Mouse (Mus musculus): ENCODE results near the gene Nsmce4a. TPM values are rescaled to one million over a fixed set of nuclear protein-coding genes. Genes with fewer than 3 reads are reported as not detected.
"Not testable (repeated sequence)": the region's sequence is repeated elsewhere in the genome, so short reads cannot be mapped to it uniquely, and the experiment has no call there.

The Nsmce4a gene
- polyA plus RNA-seq, 1 experiment from 2014 or later: 154 TPM

DNA sequence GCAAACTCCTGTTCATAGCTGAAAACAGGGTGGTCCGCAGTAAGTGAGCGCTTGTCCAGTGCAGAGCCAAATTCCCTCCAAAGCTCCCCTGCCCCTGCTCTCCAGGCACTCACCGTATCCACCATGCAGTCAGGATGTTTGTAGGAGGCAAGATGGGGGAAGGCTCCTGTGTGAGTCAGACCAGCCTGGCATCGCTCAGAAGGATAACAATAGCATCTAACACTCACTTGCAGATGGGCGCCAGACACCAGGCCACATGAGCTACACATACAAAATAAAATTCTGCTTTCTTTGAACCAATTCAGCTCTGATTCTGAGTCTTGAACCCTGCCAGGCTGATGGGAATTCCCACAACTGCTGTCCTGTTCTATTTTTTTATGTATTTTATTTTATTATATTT lies 30.6 kb upstream of the Nsmce4a start:
- H3K4me2 ChIP-seq (ENCODE audit: low read length): no peak overlapping the region
- no peaks in the 10 kb centered on the region for H3K27me3 ChIP-seq (replicated peaks; ENCODE audit: control insufficient read depth, insufficient read depth, low read length)
- no peak for ATAC-seq
- H3K36me3 ChIP-seq (ENCODE audit: control insufficient read depth, insufficient read depth, low read length): no peaks in the 10 kb centered on the region
- no peak for DNase-seq (ENCODE audit: low spot score)
- H3K9ac ChIP-seq (ENCODE audit: low read length): no peak overlapping the region
- no peaks in the 10 kb centered on the region for H3K9me3 ChIP-seq (replicated peaks; ENCODE audit: control insufficient read depth, low read length)
- no peak overlapping the region for H3K4me3 ChIP-seq (ENCODE audit: low read depth, low read length)
- no peak overlapping the region for H3K27ac ChIP-seq (ENCODE audit: low read depth, low read length)
- WGBS: 87% methylated on average over 5 of the region's 5 CpGs
- no peaks in the 10 kb centered on the region for H3K4me1 ChIP-seq (ENCODE audit: control insufficient read depth, insufficient read depth, low read length)

DNA sequence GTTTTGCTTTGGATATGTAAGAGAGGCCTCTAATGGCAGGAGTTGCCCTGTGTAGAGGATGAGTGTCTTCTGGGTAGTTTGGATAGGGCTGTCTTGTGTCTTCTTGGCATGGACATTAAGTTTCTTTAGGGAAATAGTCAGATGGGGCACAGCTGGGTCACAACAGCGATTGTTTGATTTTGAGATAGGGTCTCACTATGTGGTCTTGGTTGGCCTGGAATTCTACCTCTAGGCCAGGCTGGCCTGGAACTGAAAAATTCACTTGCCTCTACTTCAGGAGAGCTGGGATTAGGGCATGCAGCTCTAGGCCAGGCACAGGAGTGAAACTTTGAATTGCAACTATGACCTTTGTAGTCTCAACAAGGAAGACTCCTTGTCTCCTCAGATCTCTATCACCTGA lies 29.9 kb upstream of the Nsmce4a start:
- DNase-seq (ENCODE audit: low spot score): no peak
- H3K4me1 ChIP-seq (ENCODE audit: control insufficient read depth, insufficient read depth, low read length): peaks cover under 1% of the 10 kb centered on the region; the same call in 1 of the 2 replicates
- no peak overlapping the region for H3K4me2 ChIP-seq (ENCODE audit: low read length)
- 88% methylated on average over 1 of the region's 1 CpGs for WGBS
- H3K27ac ChIP-seq (ENCODE audit: low read depth, low read length): no peak overlapping the region
- no peaks in the 10 kb centered on the region for H3K27me3 ChIP-seq (replicated peaks; ENCODE audit: control insufficient read depth, insufficient read depth, low read length)
- no peaks in the 10 kb centered on the region for H3K36me3 ChIP-seq (ENCODE audit: control insufficient read depth, insufficient read depth, low read length)
- no peak overlapping the region for H3K9ac ChIP-seq (ENCODE audit: low read length)
- H3K9me3 ChIP-seq (replicated peaks; ENCODE audit: control insufficient read depth, low read length): no peaks in the 10 kb centered on the region
- no peak for ATAC-seq
- H3K4me3 ChIP-seq (ENCODE audit: low read depth, low read length): no peak overlapping the region

DNA sequence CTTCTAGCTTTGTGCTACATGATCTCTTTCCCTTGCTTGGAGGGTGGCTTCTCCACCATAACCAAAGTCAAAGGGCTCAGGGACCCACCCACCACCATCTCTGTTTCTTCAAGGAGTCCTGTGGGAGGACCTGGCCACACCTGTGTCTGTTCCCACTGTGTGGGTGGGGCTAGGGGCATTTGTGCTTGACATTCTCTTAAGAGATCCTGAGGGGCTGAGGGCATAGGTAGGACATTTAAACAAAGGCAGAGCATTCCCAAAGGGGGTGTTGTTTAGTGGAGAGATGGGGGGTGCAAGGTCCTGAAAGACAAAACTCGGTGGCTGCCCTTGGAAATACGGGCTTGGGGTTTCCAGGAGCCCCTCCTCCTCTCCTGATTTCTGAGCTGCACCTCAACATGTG lies 27.6 kb upstream of the Nsmce4a start:
- Histone ChIP-seq H3K4me3 (ENCODE audit: low read depth, low read length) (no peak overlapping the region), H3K36me3 (ENCODE audit: control insufficient read depth, insufficient read depth, low read length) (no peaks in the 10 kb centered on the region), H3K9ac (ENCODE audit: low read length) (no peak overlapping the region), H3K27me3 (replicated peaks; ENCODE audit: control insufficient read depth, insufficient read depth, low read length) (no peaks in the 10 kb centered on the region), H3K9me3 (replicated peaks; ENCODE audit: control insufficient read depth, low read length) (no peaks in the 10 kb centered on the region), H3K27ac (ENCODE audit: low read depth, low read length) (no peak overlapping the region), H3K4me2 (ENCODE audit: low read length) (no peak overlapping the region), H3K4me1 (ENCODE audit: control insufficient read depth, insufficient read depth, low read length) (peaks cover 10% of the 10 kb centered on the region; the same call in 1 of the 2 replicates)
- 63% methylated on average over 2 of the region's 2 CpGs for WGBS
- no peak for DNase-seq (ENCODE audit: low spot score)
- ATAC-seq: no peak

DNA sequence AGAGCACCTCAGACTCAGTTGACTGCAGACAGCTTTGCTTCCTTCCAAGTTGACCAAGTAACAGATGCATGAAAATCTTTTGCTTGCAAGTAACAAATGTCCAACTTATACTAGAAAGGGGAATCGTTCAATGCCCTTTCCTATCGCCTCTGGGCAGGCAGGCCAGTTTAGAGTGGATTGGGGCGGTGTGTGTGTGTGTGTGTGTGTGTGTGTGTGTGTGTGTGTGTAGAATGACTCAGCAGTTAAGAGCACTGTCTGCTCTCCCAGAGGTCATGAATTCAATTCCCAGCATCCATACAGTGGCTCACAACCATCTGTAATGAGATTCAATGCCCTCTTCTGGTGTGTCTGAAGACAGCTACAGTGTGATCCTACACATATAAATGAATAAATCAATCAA lies 27.2 kb upstream of the Nsmce4a start:
- no peaks in the 10 kb centered on the region for H3K36me3 ChIP-seq (ENCODE audit: control insufficient read depth, insufficient read depth, low read length)
- H3K9me3 ChIP-seq (replicated peaks; ENCODE audit: control insufficient read depth, low read length): no peaks in the 10 kb centered on the region
- H3K27ac ChIP-seq (ENCODE audit: low read depth, low read length): no peak overlapping the region
- DNase-seq (ENCODE audit: low spot score) (no peak), ATAC-seq (no peak)
- no peak overlapping the region for H3K4me2 ChIP-seq (ENCODE audit: low read length)
- H3K4me1 ChIP-seq (ENCODE audit: control insufficient read depth, insufficient read depth, low read length): peaks cover 10% of the 10 kb centered on the region; the same call in 1 of the 2 replicates
- no peak overlapping the region for H3K4me3 ChIP-seq (ENCODE audit: low read depth, low read length)
- no peaks in the 10 kb centered on the region for H3K27me3 ChIP-seq (replicated peaks; ENCODE audit: control insufficient read depth, insufficient read depth, low read length)
- no peak overlapping the region for H3K9ac ChIP-seq (ENCODE audit: low read length)
- WGBS: 83% methylated on average over 3 of the region's 3 CpGs

DNA sequence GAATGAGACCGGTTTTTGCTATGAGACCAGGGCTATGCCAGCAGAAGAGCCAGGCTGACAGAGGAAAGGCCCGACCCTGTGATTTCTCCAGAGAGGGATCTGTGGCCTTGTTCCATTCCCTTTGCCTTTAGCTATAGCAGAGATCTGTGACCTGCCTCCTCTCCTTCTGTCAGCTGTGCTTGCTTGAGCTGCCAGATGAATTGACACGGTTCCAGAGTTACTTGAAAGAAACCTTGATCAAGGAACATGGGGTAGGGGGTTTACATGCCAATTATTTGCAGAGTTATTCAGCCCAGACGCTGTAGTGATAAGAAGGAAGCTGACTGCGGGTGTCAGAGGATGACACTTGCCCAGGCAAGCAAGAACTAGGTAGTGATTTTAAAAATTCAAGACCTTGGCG lies 24.6 kb upstream of the Nsmce4a start:
- Histone ChIP-seq H3K9me3 (replicated peaks; ENCODE audit: control insufficient read depth, low read length) (no peaks in the 10 kb centered on the region), H3K27me3 (replicated peaks; ENCODE audit: control insufficient read depth, insufficient read depth, low read length) (no peaks in the 10 kb centered on the region), H3K9ac (ENCODE audit: low read length) (no peak overlapping the region), H3K4me3 (ENCODE audit: low read depth, low read length) (no peak overlapping the region), H3K4me2 (ENCODE audit: low read length) (no peak overlapping the region), H3K36me3 (ENCODE audit: control insufficient read depth, insufficient read depth, low read length) (no peaks in the 10 kb centered on the region), H3K4me1 (ENCODE audit: control insufficient read depth, insufficient read depth, low read length) (peaks cover 10% of the 10 kb centered on the region; the same call in 1 of the 2 replicates), H3K27ac (ENCODE audit: low read depth, low read length) (peak overlapping the region; percentile 41; the same call in 1 of the 2 replicates)
- 52% methylated on average over 6 of the region's 6 CpGs for WGBS
- DNase-seq (ENCODE audit: low spot score) (peak; percentile 65), ATAC-seq (no peak)

DNA sequence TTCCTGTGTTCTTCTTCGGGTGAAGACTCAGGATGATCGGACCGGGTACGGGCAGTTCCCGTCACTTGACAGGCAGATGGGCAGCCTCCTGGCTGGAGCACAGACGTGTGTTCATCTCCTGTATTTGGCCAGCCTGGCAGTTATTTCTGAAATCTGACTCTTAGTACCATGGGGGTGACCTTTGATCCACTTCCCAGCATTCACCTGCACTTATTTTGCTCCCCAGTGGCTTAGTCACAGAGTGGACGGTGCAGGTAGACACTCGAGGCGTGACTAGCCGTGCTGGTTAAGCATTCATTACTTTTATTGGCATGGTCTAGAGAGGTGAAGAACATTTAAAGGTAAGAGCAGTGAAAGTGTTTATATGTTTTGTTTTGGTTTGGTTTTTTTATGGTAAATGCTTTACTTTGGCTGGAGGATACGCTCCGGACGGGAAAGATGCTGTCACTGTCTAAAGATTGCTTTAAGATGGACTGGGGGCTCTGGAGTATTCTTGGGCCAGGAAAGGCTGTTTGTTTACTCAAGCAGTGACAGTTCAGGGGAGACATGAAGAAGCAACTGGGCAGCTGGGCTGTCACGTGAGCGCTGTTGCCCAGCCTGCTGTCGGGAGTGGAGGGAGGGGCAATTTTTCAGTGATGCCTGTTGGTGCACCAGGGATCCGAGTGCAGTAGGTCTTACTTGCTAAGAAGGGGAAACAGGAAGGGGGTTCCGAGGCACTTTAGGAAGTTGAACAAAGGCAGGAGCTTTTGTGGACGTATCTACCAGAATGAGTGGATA lies 23.3 kb upstream of the Nsmce4a start:
- not testable (repeated sequence) for H3K9ac ChIP-seq (ENCODE audit: low read length); H3K4me3 ChIP-seq (ENCODE audit: low read depth, low read length); DNase-seq (ENCODE audit: low spot score); H3K27me3 ChIP-seq (replicated peaks; ENCODE audit: control insufficient read depth, insufficient read depth, low read length); H3K9me3 ChIP-seq (replicated peaks; ENCODE audit: control insufficient read depth, low read length); H3K36me3 ChIP-seq (ENCODE audit: control insufficient read depth, insufficient read depth, low read length); ATAC-seq; H3K27ac ChIP-seq (ENCODE audit: low read depth, low read length); H3K4me2 ChIP-seq (ENCODE audit: low read length)
- 63% methylated on average over 9 of the region's 19 CpGs for WGBS
- peaks cover 10% of the 10 kb centered on the region; the same call in 1 of the 2 replicates for H3K4me1 ChIP-seq (ENCODE audit: control insufficient read depth, insufficient read depth, low read length)

DNA sequence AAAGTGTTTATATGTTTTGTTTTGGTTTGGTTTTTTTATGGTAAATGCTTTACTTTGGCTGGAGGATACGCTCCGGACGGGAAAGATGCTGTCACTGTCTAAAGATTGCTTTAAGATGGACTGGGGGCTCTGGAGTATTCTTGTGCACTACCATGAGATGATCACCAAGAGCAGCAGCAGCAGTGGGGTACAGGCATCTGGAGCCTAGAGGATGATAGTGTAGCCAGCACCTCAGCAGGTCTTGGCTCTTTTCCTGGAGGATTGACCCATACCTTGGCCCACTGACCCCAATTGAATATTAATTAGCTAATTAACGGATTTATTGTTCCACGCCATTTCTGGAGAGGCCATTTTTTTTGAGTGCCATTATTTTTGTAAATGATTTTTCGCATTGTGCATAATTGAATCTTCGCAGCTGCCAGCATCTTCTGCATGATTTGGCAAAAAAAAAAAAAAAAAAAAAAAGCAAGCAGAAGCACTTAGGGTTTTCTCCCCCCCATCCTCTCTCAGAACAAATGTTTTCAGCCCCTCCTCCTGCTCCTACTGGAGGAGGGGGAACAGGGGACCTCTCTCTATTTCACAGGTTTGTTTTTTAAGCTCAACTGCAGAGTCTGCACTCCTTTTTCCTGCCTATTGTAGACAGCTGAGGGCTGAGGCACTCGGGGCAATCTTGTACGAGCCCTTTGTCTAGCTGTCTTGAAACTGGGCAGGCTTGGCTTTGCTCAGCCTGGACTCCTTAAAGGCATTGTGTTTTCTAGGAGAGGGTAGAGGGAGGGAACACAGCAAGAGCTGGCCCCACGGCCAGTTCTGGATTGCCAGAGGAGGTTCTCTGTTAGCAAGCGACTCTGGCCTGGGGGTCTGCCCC lies 20.7 kb upstream of the Nsmce4a start:
- not testable (repeated sequence) for H3K27ac ChIP-seq (ENCODE audit: low read depth, low read length); H3K4me2 ChIP-seq (ENCODE audit: low read length); H3K36me3 ChIP-seq (ENCODE audit: control insufficient read depth, insufficient read depth, low read length); H3K9ac ChIP-seq (ENCODE audit: low read length); H3K9me3 ChIP-seq (replicated peaks; ENCODE audit: control insufficient read depth, low read length); H3K4me3 ChIP-seq (ENCODE audit: low read depth, low read length); H3K27me3 ChIP-seq (replicated peaks; ENCODE audit: control insufficient read depth, insufficient read depth, low read length)
- peak; percentile 65 for DNase-seq (ENCODE audit: low spot score)
- peak; percentile 86 for ATAC-seq
- H3K4me1 ChIP-seq (ENCODE audit: control insufficient read depth, insufficient read depth, low read length): peaks cover 14% of the 10 kb centered on the region; the same call in 1 of the 2 replicates
- WGBS: 19% methylated on average over 6 of the region's 11 CpGs

DNA sequence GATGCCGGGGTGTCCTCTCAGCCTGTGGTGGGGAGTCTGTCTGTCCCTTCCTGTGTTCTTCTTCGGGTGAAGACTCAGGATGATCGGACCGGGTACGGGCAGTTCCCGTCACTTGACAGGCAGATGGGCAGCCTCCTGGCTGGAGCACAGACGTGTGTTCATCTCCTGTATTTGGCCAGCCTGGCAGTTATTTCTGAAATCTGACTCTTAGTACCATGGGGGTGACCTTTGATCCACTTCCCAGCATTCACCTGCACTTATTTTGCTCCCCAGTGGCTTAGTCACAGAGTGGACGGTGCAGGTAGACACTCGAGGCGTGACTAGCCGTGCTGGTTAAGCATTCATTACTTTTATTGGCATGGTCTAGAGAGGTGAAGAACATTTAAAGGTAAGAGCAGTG lies 20.1 kb upstream of the Nsmce4a start:
- not testable (repeated sequence) for H3K36me3 ChIP-seq (ENCODE audit: control insufficient read depth, insufficient read depth, low read length); H3K27ac ChIP-seq (ENCODE audit: low read depth, low read length); H3K9me3 ChIP-seq (replicated peaks; ENCODE audit: control insufficient read depth, low read length); H3K4me3 ChIP-seq (ENCODE audit: low read depth, low read length); H3K4me2 ChIP-seq (ENCODE audit: low read length); H3K9ac ChIP-seq (ENCODE audit: low read length); DNase-seq (ENCODE audit: low spot score); H3K27me3 ChIP-seq (replicated peaks; ENCODE audit: control insufficient read depth, insufficient read depth, low read length)
- H3K4me1 ChIP-seq (ENCODE audit: control insufficient read depth, insufficient read depth, low read length): peaks cover 14% of the 10 kb centered on the region; the same call in 1 of the 2 replicates
- WGBS: no CpG with 5 or more reads among the region's 11 CpGs
- peak; percentile 16 for ATAC-seq
